Mouse (Mus musculus) liver, embryonic 14.5 days (tissue): Measurements from ENCODE around the gene Alyref. TPM values are rescaled to one million over a fixed set of nuclear protein-coding genes. Genes with fewer than 3 reads are reported as not detected.

Experiments used
- ATAC-seq: fragments of 200-750 bp; cut with Nextera tagmentation; 2 replicates; pipeline ENCODE4 v1.8.0; 2017; ENCODE audit warnings: moderate number of reproducible peaks, mild to moderate bottlenecking, moderate library complexity; ENCODE audit not compliant: insufficient read depth
- DNase-seq, 3 experiments: peaks; one replicate each; pipeline ENCODE4 v3.0.0-alpha.2; 2012 to 2013; ENCODE audit warnings: low read depth in 3 of 3, low spot score in 3 of 3
- H3K27ac ChIP-seq: fragments of 300-500 bp; sonication (generic); 2 replicates; pipeline ENCODE4 v1.5.1; 2014; ENCODE audit warnings: moderate library complexity, mild to moderate bottlenecking, control low read depth, inconsistent platforms
- H3K27me3 ChIP-seq: fragments of 300-500 bp; sonication (generic); 2 replicates; pipeline ENCODE4 v1.6.1; 2014; ENCODE audit warnings: mild to moderate bottlenecking, low read length, moderate library complexity; ENCODE audit not compliant: control insufficient read depth, insufficient read depth
- H3K36me3 ChIP-seq: fragments of 300-500 bp; sonication (generic); replicated peaks from 2 replicates; pipeline ENCODE4 v1.6.1; 2014; ENCODE audit warnings: low read depth; ENCODE audit not compliant: control insufficient read depth, insufficient read depth
- H3K4me1 ChIP-seq, 2 experiments: fragments of 200-500 bp in 1 of 2; fragments of 300-500 bp in 1 of 2; sonication (generic) in 1 of 2; replicated peaks; 2 replicates each; pipeline ENCODE4 v1.6.1; 2012 to 2014; ENCODE audit warnings: antibody characterized with exemption in 1 of 2, inconsistent platforms in 1 of 2, low read length in 1 of 2; ENCODE audit not compliant: control insufficient read depth in 2 of 2, insufficient read depth in 2 of 2
- H3K4me2 ChIP-seq: fragments of 300-500 bp; sonication (generic); 2 replicates; pipeline ENCODE4 v1.6.1; 2014; ENCODE audit warnings: low read depth, mild to moderate bottlenecking, control low read depth, moderate library complexity
- H3K4me3 ChIP-seq, 2 experiments: fragments of 200-500 bp in 1 of 2; fragments of 300-500 bp in 1 of 2; sonication (generic) in 1 of 2; 2 replicates each; pipeline ENCODE4 v1.5.1; 2012 to 2014; ENCODE audit warnings: low read depth in 2 of 2, low read length in 2 of 2, mild to moderate bottlenecking in 2 of 2, control low read depth in 1 of 2, inconsistent platforms in 1 of 2, moderate library complexity in 1 of 2; ENCODE audit not compliant: insufficient read depth in 1 of 2
- H3K9ac ChIP-seq: fragments of 300-500 bp; sonication (generic); replicated peaks from 2 replicates; pipeline ENCODE4 v1.6.1; 2014; ENCODE audit warnings: mild to moderate bottlenecking, control low read depth, moderate library complexity
- H3K9me3 ChIP-seq: fragments of 300-500 bp; sonication (generic); 2 replicates; pipeline ENCODE4 v1.6.1; 2016; ENCODE audit warnings: low read length, mixed read lengths; ENCODE audit not compliant: control insufficient read depth
- CTCF ChIP-seq: IDR thresholded peaks from 2 replicates; pipeline ENCODE4 v1.5.1; 2016; ENCODE audit warnings: antibody characterized with exemption, low read depth, control low read depth
- EP300 ChIP-seq: IDR thresholded peaks from 2 replicates; pipeline ENCODE4 v1.6.1; 2016; ENCODE audit warnings: antibody characterized with exemption, low read depth
- WGBS: fragments of 180-500 bp; shearing (Covaris S2); extraction: QIAGEN DNeasy Blood & Tissue Kit; methylation state at CpG from one replicate; pipeline ENCODE4 v1.1.7; 2014; ENCODE audit not compliant: insufficient replicate concordance; 5-methylcytosine and 5-hydroxymethylcytosine counted together
- polyA plus RNA-seq, 2 experiments: library from polyadenylated mRNA; depleted of rRNA in 1 of 2; stranded (reverse) in 1 of 2; unstranded in 1 of 2; fragments of >200 nt; fragmentation: Nextera tagmentation in 1 of 2; extraction: Ambion mirVana in 1 of 2; gene quantifications; 2 replicates each; pipeline versions ENCODE4 v1.2.1 to v1.2.3; 2012 to 2014

Gene Alyref
- polyA plus RNA-seq (2012; rRNA removed) (46.3 and 110 TPM in 2 replicates), polyA plus RNA-seq (2014; fragmentation: Nextera tagmentation; extraction: Ambion mirVana) (347 and 349 TPM in 2 replicates)

DNA sequence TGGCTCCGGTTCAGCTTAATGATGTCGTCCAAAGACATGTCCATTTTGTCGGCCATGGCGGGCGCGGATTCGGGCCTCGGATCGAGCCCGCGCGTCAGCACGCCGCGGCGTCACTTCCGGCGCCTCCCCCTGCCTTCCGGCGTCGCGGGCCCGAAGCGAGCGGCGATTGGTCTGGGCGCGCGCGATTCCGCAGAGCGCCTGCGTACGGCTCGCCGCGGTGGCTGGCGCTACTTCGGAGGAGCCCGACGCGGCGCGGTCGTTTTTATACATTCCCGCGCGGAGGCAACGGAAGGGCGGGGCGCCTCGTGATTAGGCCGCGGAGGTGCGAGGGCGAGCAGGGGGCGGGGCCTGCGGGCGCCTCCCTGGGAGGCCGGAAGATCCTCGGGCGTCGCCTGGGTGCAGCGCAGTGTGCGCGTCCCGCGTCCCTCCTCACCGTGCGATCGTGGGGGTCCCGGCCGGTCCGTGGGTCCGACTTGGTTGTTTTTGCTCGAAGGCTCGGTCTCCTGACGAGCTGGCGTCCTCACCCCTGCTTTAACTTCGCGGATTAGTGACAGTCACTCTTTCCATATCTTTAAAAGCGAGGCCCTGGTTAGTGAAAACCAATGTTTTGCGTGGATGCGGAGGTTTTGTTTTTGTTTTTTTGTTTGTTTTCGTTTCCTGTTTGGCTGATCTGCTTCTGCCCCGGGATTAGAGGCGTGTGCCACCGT lies at the start of gene Alyref, which contains the start of gene Anapc11:
Gene Alyref (minus strand): TSS at position 83 of the 707 bp plus-strand sequence.
Gene Anapc11 (plus strand): TSS at position 139 of the 707 bp plus-strand sequence.
- TF ChIP-seq CTCF (peak; percentile 11; the same call in 1 of the 2 replicates), EP300 (peak; percentile 47; the same call in 1 of the 2 replicates)
- Histone ChIP-seq H3K4me2 (peak within 1 kb of the TSS; percentile 100), H3K27me3 (no peaks in the 10 kb centered on the region), H3K36me3 (peaks cover 49% of the 10 kb centered on the region), H3K4me3 (peak within 1 kb of the TSS; percentile 89 to 100), H3K9me3 (no peaks in the 10 kb centered on the region), H3K4me1 (peaks cover 21 to 33% of the 10 kb centered on the region in 2 experiments), H3K9ac (peak within 1 kb of the TSS; percentile 99), H3K27ac (peak within 1 kb of the TSS; percentile 96)
- under 1% methylated on average over 88 of the region's 88 CpGs for WGBS
- DNase-seq (peak; percentile 94 to 95 (median 94)), ATAC-seq (peak; percentile 97)

DNA sequence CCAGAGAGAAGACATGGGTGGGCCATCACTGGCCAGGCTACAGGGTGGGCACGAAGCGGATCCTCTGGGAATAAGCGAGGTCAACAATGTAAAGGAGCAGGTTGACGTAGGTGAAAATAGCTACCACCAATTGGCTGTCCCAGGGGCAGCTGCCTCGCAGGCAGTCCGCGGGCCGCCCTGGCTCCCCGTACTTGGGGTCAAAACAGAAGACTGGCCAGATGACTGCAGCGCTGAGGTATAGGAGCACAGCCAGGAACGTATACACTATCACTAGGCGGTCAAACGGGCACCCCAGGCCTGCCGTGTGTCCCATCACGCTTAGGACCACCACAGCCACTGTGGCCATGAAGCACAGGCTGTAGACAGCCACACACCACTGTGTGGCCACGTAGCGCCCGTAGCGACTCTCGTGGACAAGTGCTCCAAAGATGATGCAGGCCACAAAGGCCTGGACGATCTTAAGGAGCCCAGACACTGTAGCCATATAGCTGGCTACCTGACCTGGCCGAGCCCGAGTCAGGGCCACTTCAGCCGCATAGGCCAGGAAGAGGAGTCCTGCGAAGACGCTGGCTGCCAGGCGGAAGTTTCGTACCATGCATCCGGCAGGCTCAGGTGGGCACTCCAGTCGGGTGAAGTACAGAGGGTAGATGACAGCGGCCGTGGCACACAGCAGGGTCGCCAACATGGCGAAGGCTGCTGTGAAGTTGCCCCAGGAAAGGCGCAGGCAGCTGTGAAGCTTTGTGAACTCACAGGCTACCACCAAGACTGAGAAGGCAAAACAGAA lies 49.1 kb upstream of the Alyref start:
- H3K9me3 ChIP-seq = no peaks in the 10 kb centered on the region
- H3K27ac ChIP-seq = no peak overlapping the region
- no peak overlapping the region for H3K9ac ChIP-seq
- H3K4me2 ChIP-seq = peak overlapping the region; percentile 55; the same call in 1 of the 2 replicates
- WGBS = 76% methylated on average over 35 of the region's 35 CpGs
- no peak overlapping the region for H3K4me3 ChIP-seq
- no peaks in the 10 kb centered on the region for H3K36me3 ChIP-seq
- TF ChIP-seq CTCF (no peak), EP300 (no peak)
- DNase-seq = no peak
- peaks cover 7 to 8% of the 10 kb centered on the region in 2 experiments for H3K4me1 ChIP-seq
- no peak for ATAC-seq
- H3K27me3 ChIP-seq = peaks cover 4% of the 10 kb centered on the region

GRCm38 (mm10) chr11:120643601-120643987 lies 45.4 kb upstream of the Alyref start, which contains the start of gene Pycr1:
Gene Pycr1, minus strand, starts transcription at chr11:120643769.
- Histone ChIP-seq H3K27ac (no peak within 1 kb of the TSS), H3K4me3 (peak within 1 kb of the TSS; percentile 60 to 66), H3K9me3 (no peaks in the 10 kb centered on the region), H3K36me3 (no peaks in the 10 kb centered on the region), H3K9ac (peak within 1 kb of the TSS; percentile 58), H3K27me3 (peaks cover 4% of the 10 kb centered on the region), H3K4me1 (peaks cover 7 to 8% of the 10 kb centered on the region in 2 experiments), H3K4me2 (peak within 1 kb of the TSS; percentile 97)
- DNase-seq = peak; percentile 85 to 90 (median 86)
- under 1% methylated on average over 15 of the region's 15 CpGs for WGBS
- TF ChIP-seq EP300 (no peak), CTCF (no peak)
- peak; percentile 99 for ATAC-seq

- Histone ChIP-seq H3K27ac (no peak overlapping the region), H3K27me3 (peaks cover 1% of the 10 kb centered on the region)
- DNase-seq = no peak
Observed at GRCm38 (mm10) chr11:120642939-120643600, 44.9 kb upstream of the Alyref start.

More at GRCm38 (mm10) chr11:120642939-120643600, 44.9 kb upstream of the Alyref start:
- H3K4me2 ChIP-seq = peak overlapping the region; percentile 97
- 3% methylated on average over 18 of the region's 18 CpGs for WGBS
- no peaks in the 10 kb centered on the region for H3K9me3 ChIP-seq
- peak overlapping the region; percentile 58 for H3K9ac ChIP-seq
- peak; percentile 59 for ATAC-seq
- H3K4me1 ChIP-seq = peaks cover 7 to 8% of the 10 kb centered on the region in 2 experiments
- H3K36me3 ChIP-seq = no peaks in the 10 kb centered on the region
- H3K4me3 ChIP-seq = peak overlapping the region; percentile 60 to 66
- TF ChIP-seq CTCF (no peak; the same call in 1 of the 2 replicates), EP300 (no peak)
